Mouse (Mus musculus): ENCODE measurements around the gene Emg1. TPM values are rescaled to one million over a fixed set of nuclear protein-coding genes. Genes with fewer than 3 reads are reported as not detected.

Gene Emg1
- total RNA-seq, 2 experiments from 2014 or later: 42.9 to 48.8 TPM

DNA sequence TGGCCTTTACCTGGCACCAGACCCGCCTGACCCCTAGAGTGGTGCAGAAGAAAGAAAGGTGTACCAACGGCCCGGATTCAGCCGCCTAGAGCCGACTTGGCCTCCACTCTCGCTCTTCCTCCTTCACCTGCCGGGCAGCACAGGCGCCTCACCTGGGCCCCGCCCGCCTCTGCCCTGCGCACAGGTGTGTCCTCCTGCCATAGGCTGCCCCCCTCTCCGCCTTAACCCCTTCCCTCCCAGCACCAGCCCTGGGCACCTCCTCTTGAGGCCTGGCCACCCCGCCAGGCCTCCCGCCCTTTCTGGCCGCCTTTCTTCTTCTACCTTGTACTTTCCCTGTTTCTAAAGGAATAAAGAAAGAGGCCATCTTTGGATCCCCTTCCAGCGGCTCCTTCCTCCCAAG lies 6.7 kb upstream of the Emg1 start:
- intact Hi-C loops (cut with DNase I): no loop called here
- no peak for DNase-seq (ENCODE audit: low spot score in 2 of 2)

DNA sequence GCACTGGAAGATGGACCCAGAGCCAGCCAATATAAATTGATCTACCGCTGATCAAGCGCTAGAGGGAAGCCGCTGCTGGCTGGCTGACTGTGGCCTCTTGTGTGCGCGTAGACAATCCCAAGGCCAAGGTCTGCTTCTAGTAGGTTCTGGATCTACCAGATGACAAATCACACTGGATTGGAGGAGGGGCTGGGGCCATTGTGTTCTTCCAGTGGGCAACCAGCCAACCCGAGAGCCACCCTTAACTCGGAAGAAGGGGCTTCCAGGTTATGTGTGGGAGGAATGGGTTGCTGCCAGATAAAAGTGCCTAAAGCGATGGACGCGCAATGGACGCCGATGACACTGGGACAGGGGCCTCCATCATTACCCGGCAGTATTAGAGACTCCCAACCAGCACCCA lies 6.0 kb upstream of the Emg1 start:
- no peak for DNase-seq (ENCODE audit: low spot score in 2 of 2)
- intact Hi-C loops (cut with DNase I): no loop called here

DNA sequence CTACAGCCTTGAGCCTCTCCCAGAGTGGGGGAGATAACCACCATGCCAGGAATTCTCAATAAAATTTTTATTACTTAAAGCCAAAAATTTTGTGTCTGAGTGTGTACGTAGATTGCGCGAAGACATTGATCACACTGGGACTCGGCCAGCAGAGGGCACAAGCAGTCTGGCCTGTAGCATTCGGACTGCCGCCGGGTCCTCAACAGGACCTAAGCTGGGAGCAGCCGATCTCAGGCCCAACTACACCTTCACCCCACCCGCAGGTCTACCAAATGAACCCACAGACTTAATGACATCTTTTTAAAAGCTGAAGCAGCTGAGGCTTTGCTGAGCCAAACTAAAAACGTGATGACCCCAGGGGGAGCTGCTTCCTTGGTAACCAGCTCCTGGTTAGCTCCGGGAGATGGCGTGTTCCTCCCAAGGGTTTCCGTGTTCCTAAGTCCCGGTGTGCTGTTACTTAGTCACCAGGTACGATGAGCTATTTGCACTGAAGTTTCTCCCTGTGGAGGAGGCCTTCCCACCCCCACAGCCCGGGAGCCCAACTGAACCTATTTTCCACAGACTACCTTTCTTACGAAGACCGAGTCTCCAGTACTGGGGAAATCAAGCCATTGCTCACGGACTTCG lies 5.0 kb upstream of the Emg1 start:
- intact Hi-C loops (cut with DNase I): no loop called here
- DNase-seq (ENCODE audit: low spot score in 2 of 2): no peak

DNA sequence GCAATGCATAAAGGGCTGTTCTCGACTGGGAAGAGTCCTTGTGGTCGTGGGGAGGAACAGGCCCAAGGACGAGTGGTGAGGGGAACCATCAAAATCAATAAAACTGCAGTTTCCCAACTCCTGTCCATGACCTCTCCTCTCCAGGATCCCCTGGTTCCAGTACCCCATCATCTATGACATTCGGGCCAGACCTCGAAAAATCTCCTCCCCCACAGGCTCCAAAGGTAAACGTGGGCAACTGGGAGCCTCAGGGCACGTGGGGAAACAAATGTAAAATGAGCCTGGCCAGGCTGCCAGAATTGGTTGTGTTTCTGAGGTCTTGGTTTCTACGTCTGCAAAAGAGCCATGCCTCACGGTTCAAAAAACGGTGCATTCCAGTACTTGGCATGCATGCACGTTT lies 940 bp upstream of the Emg1 start:
- DNase-seq (ENCODE audit: low spot score in 2 of 2): no peak
- intact Hi-C loops (cut with DNase I): loop anchor here (2.0 to 5.0 kb wide), 4 partner anchors 28 to 294 kb away; partner anchors contain the start of genes Atn1, Gm45234, Grcc10 and Lpcat3

DNA sequence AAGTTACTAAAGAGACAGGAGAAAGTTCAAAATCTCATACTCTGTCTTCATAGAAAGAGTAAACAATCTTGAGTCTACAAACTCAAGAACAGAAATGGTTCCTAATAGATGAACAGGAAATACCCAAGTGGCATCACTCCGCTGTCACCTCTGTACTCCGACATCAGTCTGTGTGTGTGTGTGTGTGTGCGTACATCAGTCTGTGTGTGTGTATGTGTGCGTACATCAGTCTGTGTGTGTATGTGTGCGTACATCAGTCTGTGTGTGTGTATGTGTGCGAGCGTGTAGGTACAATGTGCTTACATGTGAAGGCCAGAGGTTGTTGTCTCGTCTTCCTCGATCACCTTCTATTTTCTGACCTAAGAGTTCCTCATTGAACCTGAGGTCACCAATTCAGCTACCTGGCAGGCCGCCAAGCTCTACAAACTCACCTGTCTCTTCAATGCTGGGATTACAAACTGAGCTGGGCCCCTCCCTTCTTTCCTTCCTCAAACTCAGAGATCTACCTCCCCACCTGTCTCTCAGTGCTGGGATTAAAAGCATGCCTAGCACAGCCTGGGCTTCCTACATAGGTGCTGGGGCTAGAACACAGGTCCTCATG lies 3.6 kb downstream of the Emg1 start:
- no peak for DNase-seq (ENCODE audit: low spot score in 2 of 2)
- intact Hi-C loops (cut with DNase I): no loop called here

DNA sequence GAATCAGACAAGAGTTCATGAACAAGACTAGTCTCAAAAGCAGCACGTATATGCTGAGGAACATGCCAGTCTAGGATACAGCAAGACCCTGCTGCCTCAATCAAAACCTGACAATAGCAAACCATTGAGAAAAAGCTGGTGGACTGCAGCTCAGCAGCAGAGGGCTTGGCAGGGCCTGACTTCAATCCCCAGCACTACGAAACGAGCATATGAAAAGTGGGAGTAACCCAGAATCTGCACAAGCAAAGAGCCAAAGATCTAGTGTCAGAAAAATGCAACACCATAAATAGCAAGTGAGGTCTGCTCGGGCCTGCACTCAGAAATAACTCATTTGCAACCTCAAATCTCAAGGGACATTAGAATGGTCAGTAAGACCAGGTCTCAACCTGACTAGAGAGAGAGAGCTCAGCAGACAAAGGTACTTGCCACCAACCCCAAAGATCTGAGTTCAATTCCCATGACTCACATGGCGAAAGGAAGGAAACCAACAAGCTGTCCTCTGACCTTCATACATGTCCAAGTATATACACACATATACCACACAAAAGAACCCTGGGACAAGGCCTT lies 5.8 kb downstream of the Emg1 start:
- intact Hi-C loops (cut with DNase I): no loop called here
- no peak for DNase-seq (ENCODE audit: low spot score in 2 of 2)

DNA sequence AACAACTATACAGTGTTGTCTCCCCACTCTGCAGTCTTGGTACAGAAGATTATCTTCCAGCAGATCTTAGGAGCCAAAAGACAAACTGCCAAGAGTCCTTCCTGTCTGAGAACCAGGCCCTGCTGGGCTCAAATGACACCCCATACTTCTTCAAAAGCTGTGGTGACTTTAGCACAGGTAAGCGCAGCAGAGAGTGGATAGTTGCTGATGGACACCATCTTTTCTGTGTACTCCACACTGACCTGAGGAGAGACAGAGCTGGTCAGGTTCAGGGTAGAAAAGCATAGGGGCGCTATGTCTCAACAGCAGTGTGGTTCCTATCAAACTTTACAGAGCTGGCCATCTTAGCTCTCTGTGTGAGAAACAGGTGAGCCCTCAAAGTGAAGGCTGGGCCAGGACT lies 7.6 kb downstream of the Emg1 start:
- intact Hi-C loops (cut with DNase I): loop anchor here (5.0 kb wide), 1 partner anchor 42 kb away; the partner anchor contains the start of gene Lpcat3
- DNase-seq (ENCODE audit: low spot score in 2 of 2): no peak

DNA sequence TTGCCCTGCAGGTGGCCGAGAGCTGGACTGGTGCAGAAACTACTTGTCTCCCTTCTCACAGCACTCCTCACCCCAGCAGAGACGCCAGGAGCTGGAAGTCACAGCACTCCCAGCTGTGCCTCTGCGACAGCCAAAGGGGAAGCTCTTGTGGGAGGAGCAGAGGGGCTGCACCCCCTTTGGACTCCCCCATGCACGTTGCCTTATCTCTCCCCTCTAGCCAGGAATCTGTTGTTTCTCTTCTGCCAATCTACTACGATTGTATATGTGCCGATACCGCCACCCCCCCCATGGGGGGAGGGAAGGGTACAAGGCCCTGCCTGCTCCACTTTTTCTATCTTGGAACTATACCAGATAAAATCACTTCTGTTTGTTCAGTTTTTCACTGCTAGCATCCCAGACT lies 8.2 kb downstream of the Emg1 start:
- intact Hi-C loops (cut with DNase I): loop anchor here (5.0 kb wide), 1 partner anchor 41 kb away; the partner anchor contains the start of gene Lpcat3
- DNase-seq (ENCODE audit: low spot score in 2 of 2): no peak

DNA sequence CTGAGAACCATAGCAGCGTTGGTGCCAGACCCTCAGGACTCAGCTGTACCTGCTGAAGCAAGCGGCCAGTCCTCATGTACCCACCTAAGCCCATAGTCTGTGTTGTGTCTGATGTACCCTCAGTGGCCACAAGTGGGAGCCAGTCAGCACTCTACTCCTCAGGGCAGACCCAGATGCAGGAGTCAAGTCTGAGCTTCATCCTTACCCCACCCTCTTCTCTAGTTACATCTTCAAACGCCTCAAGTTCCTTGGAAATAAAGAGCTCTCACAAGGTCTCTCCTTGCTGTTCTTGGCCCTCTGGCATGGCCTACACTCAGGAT lies 9.2 kb downstream of the Emg1 start:
- intact Hi-C loops (cut with DNase I): loop anchor here (5.0 kb wide), 1 partner anchor 40 kb away; the partner anchor contains the start of gene Lpcat3
- peak; percentile 66 to 75 for DNase-seq (ENCODE audit: low spot score in 2 of 2)

DNA sequence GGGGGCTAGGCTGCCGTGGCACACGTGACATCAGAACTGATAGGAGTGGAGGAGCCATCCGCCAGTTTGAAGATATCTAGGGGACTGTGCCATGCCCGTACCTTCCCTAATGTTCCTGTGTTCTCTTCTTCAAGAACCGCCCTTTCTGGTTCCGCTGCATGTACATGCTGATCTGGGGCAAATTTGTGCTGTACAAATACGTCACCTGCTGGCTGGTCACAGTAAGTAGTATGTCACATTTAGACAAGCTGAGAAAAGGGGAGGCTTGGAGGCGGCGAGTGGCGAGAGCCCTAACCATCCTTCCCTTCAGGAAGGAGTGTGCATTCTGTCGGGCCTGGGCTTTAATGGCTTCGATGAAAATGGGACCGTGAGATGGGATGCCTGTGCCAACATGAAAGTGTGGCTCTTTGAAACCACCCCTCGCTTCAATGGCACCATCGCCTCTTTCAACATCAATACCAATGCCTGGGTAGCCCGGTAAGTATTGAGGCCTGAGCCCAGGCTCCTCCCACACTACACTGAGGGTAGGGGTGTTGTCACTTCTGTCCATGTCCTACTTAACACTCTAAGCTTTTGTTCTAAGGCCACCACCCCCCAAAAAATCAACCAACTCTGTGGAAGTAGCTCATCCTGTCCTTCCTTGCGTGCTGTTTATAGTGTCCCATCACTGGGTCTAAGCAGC lies 9.7 kb downstream of the Emg1 start:
- DNase-seq (ENCODE audit: low spot score in 2 of 2): no peak
- intact Hi-C loops (cut with DNase I): loop anchor here (5.0 kb wide), 1 partner anchor 40 kb away; the partner anchor contains the start of gene Lpcat3

DNA sequence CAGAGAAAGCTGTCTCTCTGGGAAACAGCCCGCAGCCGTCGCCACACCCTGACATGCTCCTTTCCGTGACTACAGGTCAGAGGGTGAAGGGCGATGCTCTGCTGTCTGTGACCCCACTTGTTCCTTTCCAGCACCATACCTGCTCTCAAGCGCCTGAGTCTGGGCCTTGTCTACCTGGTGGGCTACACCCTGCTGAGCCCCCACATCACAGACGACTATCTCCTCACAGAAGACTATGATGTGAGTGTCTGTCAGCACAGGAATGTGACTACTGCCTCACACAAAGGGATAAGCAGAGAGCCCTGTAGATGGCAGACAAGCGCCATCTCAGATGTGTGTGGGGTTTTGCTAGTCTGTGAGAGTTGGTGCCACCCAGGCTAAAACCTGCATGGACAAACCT lies 10.6 kb downstream of the Emg1 start:
- intact Hi-C loops (cut with DNase I): loop anchor here (5.0 kb wide), 1 partner anchor 39 kb away; the partner anchor contains the start of gene Lpcat3
- no peak for DNase-seq (ENCODE audit: low spot score in 2 of 2)

DNA sequence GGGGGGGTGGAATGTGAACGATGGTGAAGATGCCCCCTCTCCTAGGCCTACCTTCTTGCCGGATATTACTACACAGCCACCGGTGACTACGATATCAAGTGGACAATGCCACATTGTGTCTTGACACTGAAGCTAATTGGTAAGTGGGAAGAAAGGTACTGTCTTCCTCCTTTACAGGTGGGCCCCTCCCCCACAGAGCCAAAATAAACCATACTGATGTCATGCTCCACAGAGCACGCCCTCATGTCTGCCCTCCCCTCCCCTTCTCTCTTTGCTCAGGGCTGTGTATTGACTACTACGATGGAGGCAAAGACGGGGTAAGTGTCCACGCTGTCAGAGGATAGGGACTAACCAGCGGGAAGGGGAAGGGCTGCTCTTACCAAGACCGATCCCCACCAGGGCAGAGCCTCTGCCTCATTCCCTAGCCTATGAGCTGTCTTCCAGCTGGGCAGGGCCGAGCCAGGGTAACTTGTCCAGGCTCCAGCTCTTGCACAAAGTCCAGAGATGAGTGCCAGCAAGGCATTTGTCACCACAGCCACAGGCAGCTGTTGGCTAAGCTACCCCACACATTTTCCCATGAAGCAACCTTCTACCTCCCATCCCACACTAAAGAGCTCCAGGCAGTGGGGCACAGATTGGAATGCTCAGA lies 11.9 kb downstream of the Emg1 start:
- intact Hi-C loops (cut with DNase I): loop anchor here (5.0 kb wide), 1 partner anchor 38 kb away; the partner anchor contains the start of gene Lpcat3
- DNase-seq (ENCODE audit: low spot score in 2 of 2): peak in 1 of 2 experiments; percentile 79

DNA sequence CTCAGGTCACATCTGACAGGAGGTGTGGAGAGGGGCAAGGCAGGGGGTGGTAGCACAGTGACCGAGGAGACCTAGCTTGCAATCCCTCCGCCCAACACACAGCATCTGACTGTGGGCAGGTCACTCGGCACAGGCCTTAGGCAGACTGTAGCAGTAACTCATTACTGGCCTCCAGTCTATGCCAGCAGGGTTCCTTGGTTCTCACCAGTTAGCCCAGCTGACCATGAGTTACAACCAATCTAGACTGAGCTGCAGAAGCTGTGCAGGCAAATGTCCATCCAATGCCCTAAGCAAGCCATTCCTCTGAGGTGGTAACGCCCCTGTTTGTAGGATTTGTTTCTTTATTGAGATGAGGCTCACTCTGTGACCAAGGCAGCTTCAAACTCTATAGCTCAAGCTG lies 12.6 kb downstream of the Emg1 start:
- no peak for DNase-seq (ENCODE audit: low spot score in 2 of 2)
- intact Hi-C loops (cut with DNase I): no loop called here

DNA sequence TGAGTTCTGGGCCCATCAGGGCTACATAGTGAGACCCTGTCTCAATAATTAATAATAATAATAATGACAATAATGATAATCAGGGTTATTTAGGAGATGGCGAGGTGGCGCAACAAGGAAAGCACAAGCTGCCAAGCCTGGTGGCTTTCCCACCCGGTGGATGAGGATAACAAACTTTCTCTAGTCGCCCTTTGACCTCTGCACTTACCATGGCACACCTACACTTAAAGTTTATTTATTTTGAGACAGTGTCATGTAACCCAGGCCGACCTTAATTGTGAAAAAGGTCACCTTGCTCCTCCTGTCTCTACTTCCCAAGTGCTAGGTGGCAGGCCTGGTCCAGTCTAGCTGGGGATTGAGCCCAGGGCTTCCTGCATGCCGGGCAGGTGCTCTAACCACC lies 13.2 kb downstream of the Emg1 start:
- no peak for DNase-seq (ENCODE audit: low spot score in 2 of 2)
- intact Hi-C loops (cut with DNase I): no loop called here

DNA sequence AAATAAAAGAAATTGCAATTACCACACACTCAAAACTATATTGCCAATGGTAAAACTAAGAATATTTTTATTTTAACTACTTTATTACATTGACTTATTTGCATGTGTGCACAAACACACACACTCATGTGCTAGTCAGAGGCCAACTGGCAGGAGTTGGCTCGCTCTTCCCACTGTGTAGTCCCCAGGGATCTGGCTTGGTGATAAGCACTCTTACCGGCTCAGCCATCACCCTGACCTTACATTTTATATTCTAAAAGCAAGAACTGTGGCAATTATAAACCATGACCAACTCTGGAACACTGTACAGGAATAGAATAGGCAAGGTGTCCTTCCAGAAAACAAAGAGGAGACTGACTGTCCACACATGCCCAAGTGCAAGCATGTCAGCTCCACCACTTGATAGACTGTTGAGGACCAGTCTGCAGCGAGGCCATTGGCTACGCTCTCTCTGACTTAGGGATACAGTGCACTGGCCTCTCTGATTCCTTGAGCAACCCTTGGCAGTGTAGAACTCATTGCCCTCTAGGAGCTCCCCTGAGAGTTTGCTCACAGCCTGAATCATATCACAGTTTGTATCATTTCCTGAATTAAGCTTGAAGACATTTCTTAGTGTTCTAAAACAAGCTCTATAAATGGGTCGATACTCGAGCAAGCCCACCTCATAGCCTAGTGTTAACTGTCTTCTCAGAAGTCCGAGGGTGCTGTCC lies 15.4 kb downstream of the Emg1 start:
- intact Hi-C loops (cut with DNase I): no loop called here
- no peak for DNase-seq (ENCODE audit: low spot score in 2 of 2)

DNA sequence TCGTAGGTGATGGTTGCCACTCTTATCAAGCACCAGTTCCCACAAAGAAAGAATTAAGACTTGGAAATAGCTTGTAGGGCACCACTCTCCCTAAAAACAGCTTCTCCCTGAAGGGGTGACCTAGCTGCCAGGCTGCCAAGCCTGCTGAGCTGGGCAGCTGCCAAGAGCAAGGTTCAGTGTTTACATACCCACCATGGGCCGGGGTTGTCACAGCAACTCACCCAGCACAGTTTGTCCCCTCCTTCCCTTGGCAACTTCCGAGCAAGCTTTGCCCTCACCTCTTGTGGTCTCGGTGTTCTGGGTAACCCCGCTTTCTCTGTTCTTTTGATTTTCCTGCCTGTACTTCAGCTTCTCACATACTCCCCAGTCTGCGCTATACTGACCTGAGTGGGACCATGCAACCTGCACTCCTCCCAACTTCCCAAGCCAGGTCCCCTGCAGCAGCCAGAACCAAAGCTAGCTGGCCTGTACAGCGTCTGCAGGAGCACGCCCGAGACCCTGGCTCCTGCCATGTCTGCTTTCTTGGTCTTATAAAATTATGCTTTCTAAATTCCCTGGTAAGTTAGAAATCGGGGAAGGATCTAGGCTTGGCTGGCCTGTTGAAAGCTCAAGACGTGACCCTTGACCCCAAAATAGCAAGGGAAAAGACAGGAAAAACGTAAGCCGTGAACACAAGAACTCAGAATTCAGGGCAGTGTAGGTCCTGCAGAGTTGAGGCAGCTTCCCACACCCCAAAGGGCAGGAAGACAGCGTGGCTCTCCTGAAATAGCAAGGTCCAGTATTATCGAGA lies 17.6 kb downstream of the Emg1 start:
- peak; percentile 53 to 57 for DNase-seq (ENCODE audit: low spot score in 2 of 2)
- intact Hi-C loops (cut with DNase I): no loop called here

DNA sequence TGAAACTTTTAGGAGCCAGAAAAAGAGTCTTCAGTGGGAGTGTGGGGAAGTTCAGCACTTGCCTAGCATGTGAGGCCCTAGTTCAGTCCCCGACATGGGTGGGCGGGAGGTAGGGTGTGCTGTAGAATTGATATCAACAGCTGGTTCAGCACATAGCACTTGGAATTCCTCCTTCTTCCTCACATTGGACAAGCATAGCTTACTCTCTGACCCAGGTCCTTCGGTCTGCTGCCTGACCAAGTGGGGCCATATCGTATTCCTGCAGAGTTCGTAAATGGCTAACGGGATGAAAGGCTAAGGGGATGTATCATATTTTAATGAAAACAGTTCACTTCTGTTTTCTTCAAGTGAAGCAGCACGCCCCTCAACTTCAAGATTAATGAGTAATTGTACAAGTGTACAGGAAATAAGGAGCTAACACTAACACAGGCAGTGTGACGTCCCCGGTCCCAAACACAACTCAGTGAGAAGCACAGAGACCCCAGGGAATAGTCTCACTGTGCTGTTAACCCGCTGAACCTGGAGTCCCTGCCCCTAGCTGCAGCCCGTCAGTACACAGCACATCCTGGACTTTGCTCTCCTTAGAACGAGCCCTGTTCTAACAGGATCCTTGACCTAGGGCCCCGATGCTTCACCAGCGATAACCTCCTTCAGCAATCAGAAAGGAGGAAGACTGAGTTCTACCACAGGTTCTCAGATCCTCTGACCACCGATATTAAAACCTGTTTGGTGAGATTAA lies 18.6 kb downstream of the Emg1 start:
- DNase-seq (ENCODE audit: low spot score in 2 of 2): no peak
- intact Hi-C loops (cut with DNase I): no loop called here

DNA sequence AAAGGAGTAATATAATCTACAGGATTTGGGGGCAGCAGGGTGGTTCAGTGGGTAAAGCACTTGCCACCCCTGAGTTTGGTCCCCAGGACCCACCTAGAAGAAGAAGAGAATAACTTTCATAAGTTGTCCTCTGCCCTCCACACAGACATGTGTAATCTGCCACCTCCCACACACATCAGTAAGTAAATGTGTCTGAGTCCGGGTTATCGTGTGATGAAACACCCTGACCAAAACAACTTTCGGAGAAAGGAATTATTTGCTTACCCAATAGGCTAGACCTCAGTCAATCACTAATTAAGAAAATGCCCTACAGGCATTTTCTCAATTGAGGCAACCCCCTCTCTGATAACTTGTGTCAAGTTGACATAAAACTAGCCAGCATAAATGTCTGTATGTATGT lies 21.5 kb downstream of the Emg1 start:
- intact Hi-C loops (cut with DNase I): no loop called here

More for the DNA sequence above, 21.5 kb downstream of the Emg1 start:
- DNase-seq (ENCODE audit: low spot score in 2 of 2): no peak
